Mouse (Mus musculus): ENCODE results near the gene Mei4.

Gene Mei4

GRCm38 (mm10) chr9:82160143-82160542, 296.7 kb downstream of the Mei4 start:
- no peak for DNase-seq (ENCODE audit: low spot score)

- DNase-seq (ENCODE audit: low spot score), result no peak
Measured at GRCm38 (mm10) chr9:82162415-82162814, 298.9 kb downstream of the Mei4 start.

GRCm38 (mm10) chr9:82217976-82218375, 354.5 kb downstream of the Mei4 start:
- no peak for DNase-seq (ENCODE audit: low spot score)

- DNase-seq (ENCODE audit: low spot score), result no peak
Measured at GRCm38 (mm10) chr9:82247695-82248445, 384.4 kb downstream of the Mei4 start.
